In genomic region chr9:64274919-64275318, GRCm38 (mm10) we compare ENCODE assay signal across 10 mouse cellular contexts. TPM values are rescaled to one million over a fixed set of nuclear protein-coding genes. Genes with fewer than 3 reads are reported as not detected.
DNase-seq lines count a peak whose midpoint lies in the region; ATAC-seq and TF ChIP-seq lines count a peak whose summit lies in the region.
"Had no signal": no experiment of that assay in that cellular context is flagged by ENCODE, and none has a peak within 500 bp of the region (broad histone marks: within the 10 kb centered on the region; RNA-seq: fewer than 3 reads in every experiment).

No protein-coding gene starts in this region.

- TF ChIP-seq CTCF in layer of hippocampus, adult 2 months (conservative IDR thresholded peaks at IDR 0.05), result peak; percentile 58

- no peak overlapping the region for H3K27ac ChIP-seq in layer of hippocampus, adult 2 months
- H3K27ac ChIP-seq: forebrain, embryonic 12.5 days; midbrain, embryonic 15.5 days had no signal

- no peak overlapping the region for H3K4me3 ChIP-seq in layer of hippocampus, adult 2 months
- H3K4me3 ChIP-seq: forebrain, embryonic 12.5 days; midbrain, embryonic 15.5 days had no signal

- peak; percentile 21 for DNase-seq in adrenal gland, postnatal 14 days
- DNase-seq in adrenal gland, postnatal 4 days (ENCODE audit: low spot score in 2 of 2), result no peak
- DNase-seq in layer of hippocampus, adult 2 months (ENCODE audit: low spot score in 2 of 2), result no peak
- DNase-seq in layer of hippocampus, adult 9-11 months, result no peak
- DNase-seq in 416B (ENCODE audit: low read depth), result peak; percentile 59
- peak; percentile 50 for DNase-seq in c-Kit-positive CD71-negative TER-119-negative erythroid progenitor cells, embryonic 14.5 days (ENCODE audit: low read depth)
- DNase-seq in gastrocnemius, postnatal 4 days (ENCODE audit: low spot score in 2 of 2), result no peak

- no peak for ATAC-seq in megakaryocyte, adult 5-6 weeks (ENCODE audit: poor library complexity, severe bottlenecking)
- ATAC-seq: midbrain, embryonic 15.5 days had no signal

RNA-seq across cellular contexts. Expression of gene Tipin, which starts 6.5 kb away (rescaled TPM):
- 29.8 and 32.3 TPM in 2 replicates for total RNA-seq in adrenal gland, postnatal 14 days (2021)
- 10 to 100 TPM; 64.0 to 66.3 TPM for total RNA-seq in adrenal gland, postnatal 4 days (2021)
- total RNA-seq in layer of hippocampus, adult 2 months (2021), result 10 to 100 TPM; 15.4 to 21.7 TPM
- total RNA-seq in megakaryocyte, adult 5-6 weeks (2015), result 132 and 155 TPM in 2 replicates
- total RNA-seq in megakaryocyte, adult 5-6 weeks (2017), result 163 and 193 TPM in 2 replicates
- 10 to 100 TPM; 40.9 to 41.6 TPM for total RNA-seq in gastrocnemius, postnatal 4 days (2021)

RNA-seq across cellular contexts. Expression of gene Map2k1, which starts 21.5 kb away (rescaled TPM):
- 55.4 and 58.9 TPM in 2 replicates for total RNA-seq in adrenal gland, postnatal 14 days (2021)
- total RNA-seq in adrenal gland, postnatal 4 days (2021), result 10 to 100 TPM; 49.4 to 54.3 TPM
- 100 to 1,000 TPM; 329 to 346 TPM for total RNA-seq in layer of hippocampus, adult 2 months (2021)
- total RNA-seq in megakaryocyte, adult 5-6 weeks (2015), result 79.7 and 92.9 TPM in 2 replicates
- 114 and 117 TPM in 2 replicates for total RNA-seq in megakaryocyte, adult 5-6 weeks (2017)
- total RNA-seq in gastrocnemius, postnatal 4 days (2021), result 100 to 1,000 TPM; 113 to 118 TPM

RNA-seq across cellular contexts. Expression of gene Uchl4, which starts 39.9 kb away (rescaled TPM):
- total RNA-seq in adrenal gland, postnatal 14 days (2021), result 1.5 and 3.0 TPM in 2 replicates
- total RNA-seq in adrenal gland, postnatal 4 days (2021), result 1 to 10 TPM; 2.0 to 2.6 TPM
- total RNA-seq in layer of hippocampus, adult 2 months (2021), result 1 to 10 TPM; 2.8 to 2.9 TPM
- 0.34 TPM in 1 of 2 replicates, not detected in the other for total RNA-seq in megakaryocyte, adult 5-6 weeks (2015)
- total RNA-seq in megakaryocyte, adult 5-6 weeks (2017), result 0.16 and 0.48 TPM in 2 replicates
- 1 to 10 TPM; 1.9 to 2.9 TPM for total RNA-seq in gastrocnemius, postnatal 4 days (2021)

Comparison
In these comparisons a context has a peak if more than half of its experiments do, and no peak if none do; other contexts are left out.
1. DNase-seq: peak in adrenal gland, postnatal 14 days (single experiment), 416B (single experiment) and c-Kit-positive CD71-negative TER-119-negative erythroid progenitor cells, embryonic 14.5 days (single experiment); none in adrenal gland, postnatal 4 days (0 of 2), layer of hippocampus, adult 2 months (0 of 2), layer of hippocampus, adult 9-11 months (single experiment) and gastrocnemius, postnatal 4 days (0 of 2).